Mouse (Mus musculus) lung, adult 2 months (tissue): ENCODE data around the gene Kpnb1. TPM values are rescaled to one million over a fixed set of nuclear protein-coding genes. Genes with fewer than 3 reads are reported as not detected.
A peak's percentile ranks its signal among the peaks of the same experiment; 100 is the strongest.

Experiments used
- DNase-seq: peaks from one replicate; pipeline ENCODE4 v3.0.0; 2022
- H3K4me1 ChIP-seq: fragments of 200-500 bp; 2 replicates; pipeline ENCODE4 v1.6.1; 2011; ENCODE audit warnings: low read length; ENCODE audit not compliant: control insufficient read depth, insufficient read depth
- H3K4me3 ChIP-seq: fragments of 200-500 bp; replicated peaks from 2 replicates; pipeline ENCODE3; 2011; ENCODE audit warnings: low read depth, mild to moderate bottlenecking, control low read depth, low read length; ENCODE audit errors: extremely low read depth
- CTCF ChIP-seq: fragments of 200-500 bp; IDR thresholded peaks from 2 replicates; pipeline ENCODE4 v1.5.1; 2011; ENCODE audit warnings: mild to moderate bottlenecking, low read length, control low read depth; ENCODE audit not compliant: insufficient read depth
- POLR2A ChIP-seq: fragments of 200-500 bp; IDR thresholded peaks from 2 replicates; pipeline ENCODE4 v1.6.1; 2011; ENCODE audit warnings: low read depth, mild to moderate bottlenecking, control low read depth, low read length, borderline replicate concordance; ENCODE audit errors: extremely low read depth
- WGBS: fragments of 180-500 bp; shearing (Covaris S2); methylation state at CpG from one replicate; pipeline ENCODE4 v1.1.7; 2018; 5-methylcytosine and 5-hydroxymethylcytosine counted together
- polyA plus RNA-seq: library from polyadenylated mRNA; depleted of rRNA; stranded (reverse); fragments of >200 nt; gene quantifications from 2 replicates; pipeline ENCODE4 v1.2.3, GENCODE M21; 2012; rRNA removed

The Kpnb1 gene
- polyA plus RNA-seq, 1 experiment, result 32.0 TPM

DNA sequence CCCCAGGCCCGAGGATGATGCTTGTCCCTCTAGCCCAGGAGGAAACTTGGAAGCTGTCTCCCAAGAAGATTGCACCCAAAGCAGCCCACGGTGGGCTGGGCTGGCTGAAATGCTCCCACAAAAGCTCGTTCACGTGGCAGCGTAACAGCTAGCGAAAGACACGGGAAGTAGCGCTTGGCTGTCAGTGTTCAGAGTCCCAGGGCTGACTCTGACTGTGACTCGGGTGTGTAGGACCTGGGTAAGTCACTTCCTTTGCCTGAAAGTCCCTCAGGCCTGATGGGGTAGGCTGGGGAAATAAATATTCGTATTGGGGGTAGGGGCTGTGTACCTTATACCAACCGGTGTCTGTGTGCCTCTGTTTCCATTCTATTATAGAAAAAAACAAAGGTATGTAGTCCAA is 71.9 kb downstream of the Kpnb1 start:
- Histone ChIP-seq H3K4me3 (no peak overlapping the region), H3K4me1 (peaks cover 2% of the 10 kb centered on the region; the same call in 1 of the 2 replicates)
- TF ChIP-seq CTCF (no peak), POLR2A (no peak)
- DNase-seq, result no peak
- 5% methylated on average over 11 of the region's 11 CpGs for WGBS

DNA sequence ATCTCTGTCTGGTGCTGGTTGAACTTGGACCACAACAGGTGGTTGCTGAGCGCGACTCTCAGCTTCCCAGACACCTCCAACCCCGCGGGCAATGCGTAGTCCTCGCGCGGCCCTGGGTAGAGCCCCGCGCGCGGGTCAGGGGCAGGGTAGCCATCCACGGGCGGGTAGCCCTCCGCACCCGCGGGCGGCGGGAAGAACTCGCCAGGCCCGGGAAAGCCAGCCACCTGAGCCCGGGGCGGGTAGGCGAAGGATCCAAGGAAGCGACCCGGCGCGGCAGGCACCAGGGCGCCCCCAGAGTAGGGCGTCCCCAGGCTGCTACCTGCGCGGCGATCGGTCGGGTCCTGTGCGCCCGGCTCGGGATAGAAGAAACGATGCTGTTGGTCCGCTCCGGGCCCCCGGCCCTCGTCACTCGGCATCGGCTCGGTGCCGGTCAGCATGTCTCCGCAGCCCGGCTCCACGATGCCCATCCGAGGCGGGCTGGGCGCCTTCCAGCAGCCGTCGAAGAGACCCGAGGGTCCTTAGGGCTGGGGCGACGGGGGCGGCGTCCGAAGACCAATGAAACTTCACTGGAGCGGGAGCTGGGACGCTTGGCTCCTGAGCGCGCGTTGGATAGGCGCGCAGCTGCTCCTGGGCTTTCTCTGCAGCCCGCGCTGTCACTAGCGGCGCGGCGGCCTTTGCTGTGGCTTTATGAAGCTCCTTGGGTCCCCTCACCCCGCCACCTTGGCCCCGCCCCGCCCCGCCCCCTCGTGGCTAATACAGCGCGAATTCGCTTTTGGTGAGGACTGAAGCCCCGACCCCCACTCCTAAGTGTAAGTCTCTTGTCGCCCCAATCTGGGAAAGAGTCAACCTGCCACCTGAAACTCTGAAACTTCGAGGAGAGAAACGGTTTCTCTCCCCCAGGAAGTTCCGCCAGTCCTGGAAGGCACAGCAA is 72.7 kb downstream of the Kpnb1 start, which contains the start of gene Tbx21:
TSS of gene Tbx21 (minus strand) at position 661 of the 931 bp plus-strand sequence.
- no peak for TF ChIP-seq POLR2A
- TF ChIP-seq CTCF, result no peak
- DNase-seq, result no peak
- WGBS, result 1% methylated on average over 87 of the region's 87 CpGs
- peak within 1 kb of the TSS; percentile 14 for H3K4me3 ChIP-seq
- H3K4me1 ChIP-seq, result peaks cover 2% of the 10 kb centered on the region; the same call in 1 of the 2 replicates

DNA sequence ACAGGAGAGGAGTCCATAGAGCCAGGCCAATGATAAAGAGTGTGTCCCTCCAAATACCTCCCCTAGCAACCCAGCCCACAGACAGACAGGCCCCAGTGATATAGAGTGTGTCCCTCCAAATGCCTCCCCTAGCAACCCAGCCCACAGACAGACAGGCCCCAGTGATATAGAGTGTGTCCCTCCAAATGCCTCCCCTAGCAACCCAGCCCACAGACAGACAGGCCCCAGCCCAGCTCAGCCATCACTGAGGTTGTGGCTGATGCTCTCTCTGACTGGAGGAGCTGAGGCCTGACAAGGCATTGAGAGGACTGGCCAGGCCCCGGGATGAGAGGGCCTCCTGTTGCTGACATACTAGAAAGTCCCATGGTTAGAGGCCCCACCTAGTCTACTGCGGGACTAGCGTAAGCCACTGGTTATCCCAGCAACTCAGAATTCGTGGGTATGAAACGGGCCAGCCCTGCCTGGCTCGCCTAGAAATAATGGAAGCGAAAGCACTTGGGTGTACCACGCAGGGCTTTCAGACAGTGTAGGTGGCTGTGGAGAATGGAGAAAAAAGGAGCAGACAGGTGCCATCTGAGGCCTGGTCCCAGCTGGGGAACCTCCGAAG is 75.1 kb downstream of the Kpnb1 start:
- Histone ChIP-seq H3K4me3 (no peak overlapping the region), H3K4me1 (peaks cover 2% of the 10 kb centered on the region; the same call in 1 of the 2 replicates)
- DNase-seq, result no peak
- 85% methylated on average over 9 of the region's 9 CpGs for WGBS
- TF ChIP-seq POLR2A, result no peak
- no peak for TF ChIP-seq CTCF

Other genes starting within 250 kb of the Kpnb1 start
- gene Pnpo, start 243.9 kb downstream of the Kpnb1 start, polyA plus RNA-seq, result 20.7 and 24.0 TPM in 2 replicates
- gene Sp2, start 204.9 kb downstream of the Kpnb1 start, polyA plus RNA-seq, result 23.1 and 26.3 TPM in 2 replicates
- 5.0 and 8.5 TPM in 2 replicates for gene Sp6, start 174.5 kb downstream of the Kpnb1 start, polyA plus RNA-seq
- 16.2 and 20.2 TPM in 2 replicates for gene Scrn2, start 157.9 kb downstream of the Kpnb1 start, polyA plus RNA-seq
- 3.7 and 4.3 TPM in 2 replicates for gene Lrrc46, start 146.5 kb downstream of the Kpnb1 start, polyA plus RNA-seq
- 64.8 and 80.5 TPM in 2 replicates for gene Mrpl10, start 146.3 kb downstream of the Kpnb1 start, polyA plus RNA-seq
- gene Osbpl7, start 137.3 kb downstream of the Kpnb1 start, polyA plus RNA-seq, result 15.7 and 18.1 TPM in 2 replicates
- 1.9 and 3.0 TPM in 2 replicates for gene Tbx21, start 72.5 kb downstream of the Kpnb1 start, polyA plus RNA-seq
- gene Tbkbp1, start 36.4 kb downstream of the Kpnb1 start, polyA plus RNA-seq, result 55.8 and 85.1 TPM in 2 replicates
- 22.3 and 23.1 TPM in 2 replicates for gene Npepps, start 92.8 kb upstream of the Kpnb1 start, polyA plus RNA-seq
- 5.1 and 8.3 TPM in 2 replicates for gene Mrpl45, start 127.8 kb upstream of the Kpnb1 start, polyA plus RNA-seq
- gene Gpr179, start 164.2 kb upstream of the Kpnb1 start, polyA plus RNA-seq, result 0.23 and 0.24 TPM in 2 replicates
- 9.8 and 11.3 TPM in 2 replicates for gene Socs7, start 174.7 kb upstream of the Kpnb1 start, polyA plus RNA-seq
- 74.3 and 90.6 TPM in 2 replicates for gene Arhgap23, start 227.7 kb upstream of the Kpnb1 start, polyA plus RNA-seq